Mouse (Mus musculus) lung, postnatal 0 days (tissue): Measurements from ENCODE around the gene Klk1b8.

Experiments used
- CTCF ChIP-seq: IDR thresholded peaks from 2 replicates; pipeline ENCODE4 v1.5.1; 2016; ENCODE audit warnings: antibody characterized with exemption, mild to moderate bottlenecking
- EP300 ChIP-seq: IDR thresholded peaks from 2 replicates; pipeline ENCODE4 v1.6.1; 2016; ENCODE audit warnings: antibody characterized with exemption, mild to moderate bottlenecking, control low read depth

DNA sequence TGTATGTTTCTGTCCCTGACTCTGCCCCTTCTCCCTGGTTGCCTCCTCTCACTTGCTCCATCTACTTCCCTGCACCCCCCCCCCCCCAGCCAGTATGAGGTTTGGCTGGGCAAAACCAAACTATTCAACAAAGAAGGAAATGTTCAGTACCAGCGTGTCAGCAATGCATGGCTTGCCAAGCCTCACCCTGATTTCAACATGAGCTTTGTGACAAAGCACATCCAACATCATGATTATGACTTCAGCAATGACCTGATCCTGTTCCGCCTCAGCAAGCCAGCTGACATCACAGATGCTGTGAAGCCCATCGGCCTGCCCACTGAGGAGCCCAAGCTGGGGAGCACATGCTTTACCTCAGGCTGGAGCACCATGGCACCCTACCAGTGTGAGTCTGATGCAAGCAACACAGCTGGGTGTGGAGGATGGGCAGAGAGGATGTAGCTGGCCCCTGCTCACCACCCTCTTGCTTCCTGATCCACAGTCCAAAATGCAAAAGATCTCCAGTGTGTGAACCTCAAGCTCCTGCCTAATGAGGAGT, 5.7 kb upstream of the Klk1b8 start:
- no peak for TF ChIP-seq CTCF
- TF ChIP-seq EP300, result no peak
